Mouse (Mus musculus) kidney, adult 2 months (tissue): ENCODE measurements at regions not wholly inside any gene's neighbourhood (a gene's known extent, or its start where the extent isn't known, plus 50 kb on each side); places are given as distances from the start of the nearest gene placed in this dataset.

ENCODE experiments used
- CTCF ChIP-seq: fragments of 200-500 bp; conservative IDR thresholded peaks from 2 replicates; pipeline ENCODE4 v1.5.1; 2011; ENCODE audit warnings: low read depth, mild to moderate bottlenecking, control low read depth, low read length, moderate library complexity, mixed read lengths; ENCODE audit not compliant: insufficient read depth, insufficient read length
- POLR2A ChIP-seq: fragments of 200-500 bp; IDR thresholded peaks from one replicate; pipeline ENCODE4 v1.6.1; 2011; ENCODE audit warnings: low read depth, low read length, control low read depth

DNA sequence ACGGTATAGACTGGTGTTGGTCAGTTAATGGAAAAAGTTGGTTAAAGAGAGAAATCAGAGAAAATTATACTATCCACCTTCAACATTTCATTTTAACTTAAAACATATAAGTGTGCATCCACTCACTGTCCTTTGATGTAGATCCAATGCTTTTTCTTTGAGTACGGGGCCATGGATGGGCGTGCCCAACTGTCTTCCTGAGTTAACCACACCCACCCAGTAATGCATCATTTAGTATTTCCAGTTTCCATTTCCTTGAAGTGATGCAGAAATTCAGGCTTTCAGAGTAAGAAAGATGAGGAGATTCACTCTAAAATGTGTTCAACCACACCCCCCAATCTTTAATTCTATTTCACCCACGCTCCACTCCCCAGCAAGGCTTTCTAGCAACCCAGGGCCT lies 490.6 kb downstream of the Bnc2 start:
- TF ChIP-seq POLR2A, result no peak
- TF ChIP-seq CTCF, result no peak
